Mouse (Mus musculus) B cell, adult 2 months (primary cell): ENCODE data around the gene Zfp277.

ENCODE experiments used
- DNase-seq, 2 experiments: peaks; one replicate each; pipeline ENCODE4 v3.0.0; 2022

The Zfp277 gene

GRCm38 (mm10) chr12:40347060-40347698 lies 98.5 kb downstream of the Zfp277 start:
- no peak for DNase-seq

GRCm38 (mm10) chr12:40341443-40341842 lies 104.3 kb downstream of the Zfp277 start:
- no peak for DNase-seq

- DNase-seq = no peak
These were observed 110.4 kb downstream of the Zfp277 start for GRCm38 (mm10) chr12:40335303-40335702.

GRCm38 (mm10) chr12:40331467-40331866 lies 114.2 kb downstream of the Zfp277 start:
- no peak for DNase-seq

GRCm38 (mm10) chr12:40327012-40327660 lies 118.6 kb downstream of the Zfp277 start:
- no peak for DNase-seq

GRCm38 (mm10) chr12:40325582-40325981 lies 120.1 kb downstream of the Zfp277 start:
- no peak for DNase-seq

- DNase-seq = no peak
These were observed 120.9 kb downstream of the Zfp277 start for GRCm38 (mm10) chr12:40324819-40325218.

- DNase-seq = no peak
These were observed 130.6 kb downstream of the Zfp277 start for GRCm38 (mm10) chr12:40315146-40315545.

- DNase-seq = no peak
These were observed 141.7 kb downstream of the Zfp277 start for GRCm38 (mm10) chr12:40303960-40304359.

GRCm38 (mm10) chr12:40298636-40299035 lies 147.1 kb downstream of the Zfp277 start:
- DNase-seq = no peak

GRCm38 (mm10) chr12:40286539-40286938 lies 159.2 kb downstream of the Zfp277 start:
- DNase-seq = no peak

GRCm38 (mm10) chr12:40280596-40281325 lies 164.9 kb downstream of the Zfp277 start:
- no peak for DNase-seq

GRCm38 (mm10) chr12:40277581-40277980 lies 168.1 kb downstream of the Zfp277 start:
- DNase-seq = no peak

GRCm38 (mm10) chr12:40274931-40275330 lies 170.8 kb downstream of the Zfp277 start:
- DNase-seq = no peak

GRCm38 (mm10) chr12:40273339-40273738 lies 172.4 kb downstream of the Zfp277 start:
- DNase-seq = peak in 1 of 2 experiments; percentile 2

GRCm38 (mm10) chr12:40272710-40273109 lies 173.0 kb downstream of the Zfp277 start:
- no peak for DNase-seq

- DNase-seq = no peak
These were observed 177.4 kb downstream of the Zfp277 start for GRCm38 (mm10) chr12:40268313-40268712.
